Comparison of ENCODE assay signal across 16 mouse cellular contexts in genomic region chr2:103669561-103669960, GRCm38 (mm10).
DNase-seq lines count a peak whose midpoint lies in the region; ATAC-seq and TF ChIP-seq lines count a peak whose summit lies in the region.
"Had no signal": no experiment of that assay in that cellular context is flagged by ENCODE, and none has a peak within 500 bp of the region (broad histone marks: within the 10 kb centered on the region; RNA-seq: fewer than 3 reads in every experiment).

No protein-coding gene starts in this region.

- no peak overlapping the region for H3K27ac ChIP-seq in forebrain, embryonic 11.5 days (ENCODE audit: low read depth, low read length)
- no peak overlapping the region for H3K27ac ChIP-seq in forebrain, embryonic 15.5 days (replicated peaks)
- peak overlapping the region; percentile 96 for H3K27ac ChIP-seq in heart, embryonic 12.5 days (ENCODE audit: poor library complexity, severe bottlenecking)
- H3K27ac ChIP-seq in kidney, embryonic 15.5 days: peak overlapping the region; percentile 11; the same call in 1 of the 2 replicates
- no peak overlapping the region for H3K27ac ChIP-seq in ES-E14 (ENCODE audit: insufficient read depth, low read depth, low read length, poor library complexity, severe bottlenecking)
- H3K27ac ChIP-seq in lung, postnatal 0 days (ENCODE audit: low read length): no peak overlapping the region
- H3K27ac ChIP-seq: liver, embryonic 15.5 days; stomach, embryonic 15.5 days had no signal

- no peak for DNase-seq in forebrain, embryonic 11.5 days (ENCODE audit: low spot score)
- no peak for DNase-seq in heart, postnatal 10 days
- no peak for DNase-seq in kidney, adult 11 months
- no peak for DNase-seq in ES-E14 (ENCODE audit: low read depth, low spot score)
- no peak for DNase-seq in lung, postnatal 0 days (ENCODE audit: low spot score)
- DNase-seq: retina, postnatal 1 day; thymus, adult 18-20 months had no signal

- TF ChIP-seq EP300 in lung, postnatal 0 days (IDR thresholded peaks at IDR 0.05): no peak

- 0 out of 2 replicates have a peak, but pooled peaks have one; percentile 50 for ATAC-seq in forebrain, embryonic 11.5 days (replicated peaks; ENCODE audit: low FRiP score)
- ATAC-seq in forebrain, embryonic 15.5 days (replicated peaks): no peak
- no peak for ATAC-seq in heart, embryonic 12.5 days (ENCODE audit: insufficient number of reproducible peaks, low FRiP score)
- ATAC-seq in kidney, embryonic 15.5 days (replicated peaks; ENCODE audit: low FRiP score): no peak
- ATAC-seq in lung, postnatal 0 days: no peak
- ATAC-seq: CD4-positive, CD25-positive, alpha-beta regulatory T cell, adult 4 months had no signal

- no peaks in the 10 kb centered on the region for H3K9me3 ChIP-seq in forebrain, embryonic 11.5 days (ENCODE audit: control insufficient read depth, low read length)
- no peaks in the 10 kb centered on the region for H3K9me3 ChIP-seq in forebrain, embryonic 15.5 days
- no peaks in the 10 kb centered on the region for H3K9me3 ChIP-seq in heart, embryonic 12.5 days (replicated peaks)
- H3K9me3 ChIP-seq in kidney, embryonic 15.5 days (replicated peaks): no peaks in the 10 kb centered on the region
- no peaks in the 10 kb centered on the region for H3K9me3 ChIP-seq in ES-E14 (ENCODE audit: control insufficient read depth, insufficient read depth, low read depth, low read length)
- no peaks in the 10 kb centered on the region for H3K9me3 ChIP-seq in lung, postnatal 0 days (ENCODE audit: low read length)
- H3K9me3 ChIP-seq: embryonic facial prominence, embryonic 15.5 days; limb, embryonic 15.5 days; liver, embryonic 15.5 days; megakaryocyte, embryonic 14.5 days; stomach, embryonic 15.5 days had no signal

- no peaks in the 10 kb centered on the region for H3K27me3 ChIP-seq in forebrain, embryonic 11.5 days (ENCODE audit: control insufficient read depth, insufficient read depth, low read length)
- H3K27me3 ChIP-seq in forebrain, embryonic 15.5 days: no peaks in the 10 kb centered on the region
- no peaks in the 10 kb centered on the region for H3K27me3 ChIP-seq in heart, embryonic 12.5 days (replicated peaks)
- no peaks in the 10 kb centered on the region for H3K27me3 ChIP-seq in kidney, embryonic 15.5 days
- H3K27me3 ChIP-seq in lung, postnatal 0 days (replicated peaks; ENCODE audit: insufficient read depth, low read length): no peaks in the 10 kb centered on the region
- H3K27me3 ChIP-seq: embryonic facial prominence, embryonic 15.5 days; limb, embryonic 15.5 days; liver, embryonic 15.5 days; stomach, embryonic 15.5 days had no signal

- no peak for TF ChIP-seq CTCF in lung, postnatal 0 days (IDR thresholded peaks at IDR 0.05)

- no peak overlapping the region for H3K4me2 ChIP-seq in forebrain, embryonic 11.5 days (ENCODE audit: low read depth, low read length, severe bottlenecking)
- no peak overlapping the region for H3K4me2 ChIP-seq in forebrain, embryonic 15.5 days (replicated peaks)
- H3K4me2 ChIP-seq in heart, embryonic 12.5 days: no peak overlapping the region
- H3K4me2 ChIP-seq in kidney, embryonic 15.5 days: no peak overlapping the region
- H3K4me2 ChIP-seq in lung, postnatal 0 days (replicated peaks; ENCODE audit: low read depth, low read length): no peak overlapping the region
- H3K4me2 ChIP-seq: embryonic facial prominence, embryonic 15.5 days; limb, embryonic 15.5 days; liver, embryonic 15.5 days; stomach, embryonic 15.5 days had no signal

- H3K4me3 ChIP-seq in forebrain, embryonic 11.5 days (ENCODE audit: low read depth, low read length): no peak overlapping the region
- no peak overlapping the region for H3K4me3 ChIP-seq in forebrain, embryonic 15.5 days
- H3K4me3 ChIP-seq in heart, embryonic 12.5 days: no peak overlapping the region
- no peak overlapping the region for H3K4me3 ChIP-seq in kidney, embryonic 15.5 days (replicated peaks)
- H3K4me3 ChIP-seq in ES-E14 (ENCODE audit: insufficient read depth in 1 of 2, low read depth in 1 of 2, low read length in 2 of 2, poor library complexity in 1 of 2, severe bottlenecking in 1 of 2): no peak overlapping the region
- no peak overlapping the region for H3K4me3 ChIP-seq in lung, postnatal 0 days (ENCODE audit: low read depth, low read length)
- H3K4me3 ChIP-seq: embryonic facial prominence, embryonic 15.5 days; limb, embryonic 15.5 days; liver, embryonic 15.5 days; megakaryocyte, embryonic 14.5 days; stomach, embryonic 15.5 days had no signal

- H3K9ac ChIP-seq in forebrain, embryonic 11.5 days (ENCODE audit: low read length): no peak overlapping the region
- H3K9ac ChIP-seq in forebrain, embryonic 15.5 days (replicated peaks): no peak overlapping the region
- 0 out of 2 replicates have a peak overlapping the region, but pooled peaks have one; percentile 32 for H3K9ac ChIP-seq in heart, embryonic 12.5 days
- H3K9ac ChIP-seq in kidney, embryonic 15.5 days: no peak overlapping the region
- no peak overlapping the region for H3K9ac ChIP-seq in ES-E14 (ENCODE audit: insufficient read depth, low read depth, low read length, poor library complexity, severe bottlenecking)
- H3K9ac ChIP-seq in lung, postnatal 0 days (replicated peaks; ENCODE audit: low read depth): no peak overlapping the region
- H3K9ac ChIP-seq: embryonic facial prominence, embryonic 15.5 days; limb, embryonic 15.5 days; liver, embryonic 15.5 days; stomach, embryonic 15.5 days had no signal

- in situ Hi-C loops in ES-E14 (cut with MboI; ENCODE audit: low sequenced_read_pairs in 2 of 2, unreplicated experiment in 2 of 2): no loop called here

- intact Hi-C loops in heart, postnatal 10 days (cut with DNase I): no loop called here

- H3K4me1 ChIP-seq in forebrain, embryonic 11.5 days (replicated peaks; ENCODE audit: control insufficient read depth, insufficient read depth, low read length): peaks cover 9% of the 10 kb centered on the region; the same call in 1 of the 2 replicates
- H3K4me1 ChIP-seq in forebrain, embryonic 15.5 days: peaks cover 26% of the 10 kb centered on the region
- peaks cover 65% of the 10 kb centered on the region for H3K4me1 ChIP-seq in heart, embryonic 12.5 days (replicated peaks)
- peaks cover 27% of the 10 kb centered on the region for H3K4me1 ChIP-seq in kidney, embryonic 15.5 days
- H3K4me1 ChIP-seq in ES-E14 (ENCODE audit: control insufficient read depth in 2 of 2, insufficient read depth in 2 of 2, low read length in 2 of 2, poor library complexity in 1 of 2): no peaks in the 10 kb centered on the region
- H3K4me1 ChIP-seq in lung, postnatal 0 days (ENCODE audit: insufficient read depth, low read depth, low read length): no peaks in the 10 kb centered on the region
- H3K4me1 ChIP-seq: stomach, embryonic 15.5 days had no signal

- WGBS in forebrain, embryonic 11.5 days: 81% methylated on average over 4 of the region's 4 CpGs
- 68% methylated on average over 4 of the region's 4 CpGs for WGBS in forebrain, embryonic 15.5 days
- 81% methylated on average over 4 of the region's 4 CpGs for WGBS in heart, embryonic 12.5 days
- 86% methylated on average over 4 of the region's 4 CpGs for WGBS in kidney, embryonic 15.5 days
- WGBS in lung, postnatal 0 days: 88% methylated on average over 4 of the region's 4 CpGs

- no peaks in the 10 kb centered on the region for H3K36me3 ChIP-seq in forebrain, embryonic 11.5 days (ENCODE audit: control insufficient read depth, insufficient read depth, low read length)
- no peaks in the 10 kb centered on the region for H3K36me3 ChIP-seq in forebrain, embryonic 15.5 days
- H3K36me3 ChIP-seq in heart, embryonic 12.5 days: no peaks in the 10 kb centered on the region
- no peaks in the 10 kb centered on the region for H3K36me3 ChIP-seq in kidney, embryonic 15.5 days
- H3K36me3 ChIP-seq in ES-E14 (ENCODE audit: control insufficient read depth, insufficient read depth, low read length, poor library complexity, severe bottlenecking): no peaks in the 10 kb centered on the region
- no peaks in the 10 kb centered on the region for H3K36me3 ChIP-seq in lung, postnatal 0 days (ENCODE audit: insufficient read depth, low read length)
- H3K36me3 ChIP-seq: embryonic facial prominence, embryonic 15.5 days; limb, embryonic 15.5 days; liver, embryonic 15.5 days; stomach, embryonic 15.5 days had no signal

TF ChIP-seq in ES-E14, 5 proteins besides CTCF, POLR2A, EP300 and RAD21:
- peak; percentile 97 for TF ChIP-seq MAFK (IDR thresholded peaks at IDR 0.05; ENCODE audit: insufficient read depth, low read depth, low read length)
- no peak for TF ChIP-seq ZNF384 (IDR thresholded peaks at IDR 0.05; ENCODE audit: low read depth, low read length)
- no peak for TF ChIP-seq CHD2 (IDR thresholded peaks at IDR 0.05; ENCODE audit: low read depth, low read length)
- no peak for TF ChIP-seq HCFC1 (IDR thresholded peaks at IDR 0.05; ENCODE audit: borderline replicate concordance, insufficient read depth, low read length)

Comparison
In these comparisons a context has a peak if more than half of its experiments do, and no peak if none do; other contexts are left out.
1. H3K27ac ChIP-seq: peak in heart, embryonic 12.5 days (single experiment) and kidney, embryonic 15.5 days (single experiment); none in forebrain, embryonic 11.5 days (single experiment), forebrain, embryonic 15.5 days (single experiment), ES-E14 (single experiment) and lung, postnatal 0 days (single experiment).